Mouse (Mus musculus): ENCODE data around the gene Atp9a.

GRCm38 (mm10) chr2:168643524-168644177, 98.6 kb downstream of the Atp9a start:
- no peak for TF ChIP-seq CTCF (IDR thresholded peaks at IDR 0.05; ENCODE audit: borderline replicate concordance, control insufficient read depth, extremely low read depth, insufficient read depth, low read length, poor library complexity)
- no peak for TF ChIP-seq POLR2A (IDR thresholded peaks at IDR 0.05; ENCODE audit: control insufficient read depth, extremely low read depth, insufficient read depth, low read length, poor library complexity)

Measured in thymus, adult 2 months (tissue).